Comparison of ENCODE assay signal across 25 mouse cellular contexts in genomic region chr15:75221942-75222341, GRCm38 (mm10). TPM values are rescaled to one million over a fixed set of nuclear protein-coding genes. Genes with fewer than 3 reads are reported as not detected.
"Had no signal": no experiment of that assay in that cellular context is flagged by ENCODE, and none has a peak within 500 bp of the region (broad histone marks: within the 10 kb centered on the region; RNA-seq: fewer than 3 reads in every experiment).

No protein-coding gene starts in this region.

- H3K4me1 ChIP-seq: neural tube, embryonic 12.5 days; neural tube, embryonic 13.5 days; neural tube, embryonic 15.5 days; stomach, embryonic 15.5 days had no signal

- H3K27me3 ChIP-seq: neural tube, embryonic 12.5 days; neural tube, embryonic 13.5 days; neural tube, embryonic 15.5 days; stomach, embryonic 15.5 days had no signal

- H3K27ac ChIP-seq: neural tube, embryonic 12.5 days; neural tube, embryonic 13.5 days; neural tube, embryonic 15.5 days; stomach, embryonic 15.5 days; stomach, postnatal 0 days had no signal

- H3K36me3 ChIP-seq: neural tube, embryonic 12.5 days; neural tube, embryonic 13.5 days; neural tube, embryonic 15.5 days; stomach, embryonic 15.5 days had no signal

- H3K4me3 ChIP-seq: neural tube, embryonic 12.5 days; neural tube, embryonic 13.5 days; neural tube, embryonic 15.5 days; stomach, embryonic 15.5 days had no signal

- DNase-seq: retina, postnatal 1 day; right cerebral cortex, adult 18-20 months; right cerebral cortex, postnatal 14 days; right cerebral cortex, postnatal 25 days; right cerebral cortex, postnatal 4 days; thymus, adult 18-20 months; thymus, adult 2 months; thymus, postnatal 14 days; thymus, postnatal 25 days; thymus, postnatal 36 days; thymus, postnatal 4 days had no signal

- H3K4me2 ChIP-seq: neural tube, embryonic 12.5 days; neural tube, embryonic 13.5 days; neural tube, embryonic 15.5 days; stomach, embryonic 15.5 days had no signal

- H3K9me3 ChIP-seq: neural tube, embryonic 15.5 days; stomach, embryonic 15.5 days had no signal

- H3K9ac ChIP-seq: neural tube, embryonic 12.5 days; neural tube, embryonic 13.5 days; neural tube, embryonic 15.5 days; stomach, embryonic 15.5 days had no signal

RNA-seq across cellular contexts. Expression of gene BC025446, which starts 5.8 kb away (rescaled TPM):
- total RNA-seq: neutrophil, adult 5-6 weeks had no signal
- polyA plus RNA-seq: neural tube, embryonic 12.5 days; neural tube, embryonic 13.5 days; neural tube, embryonic 14.5 days; neural tube, embryonic 15.5 days; spleen, adult 2 months; testis, adult 2 months; thymus, postnatal 0 days had no signal

RNA-seq across cellular contexts. Expression of gene Ly6f, which starts 46.3 kb away (rescaled TPM):
- total RNA-seq: neutrophil, adult 5-6 weeks had no signal
- polyA plus RNA-seq: neural tube, embryonic 12.5 days; neural tube, embryonic 13.5 days; neural tube, embryonic 14.5 days; neural tube, embryonic 15.5 days; small intestine, adult 2 months; spleen, adult 2 months; stomach, embryonic 14.5 days; stomach, embryonic 15.5 days; stomach, embryonic 16.5 days; stomach, postnatal 0 days; testis, adult 2 months; thymus, adult 2 months; urinary bladder, adult 2 months had no signal
